Mouse (Mus musculus): Measurements from ENCODE around the gene Deaf1. TPM values are rescaled to one million over a fixed set of nuclear protein-coding genes. Genes with fewer than 3 reads are reported as not detected.

Deaf1 gene
- polyA plus RNA-seq, 1 experiment from 2014 or later = 200 TPM

- H3K9ac ChIP-seq (replicated peaks) = peak overlapping the region; percentile 64; the same call in 1 of the 2 replicates
- no peak for ATAC-seq (ENCODE audit: low FRiP score)
- peak overlapping the region; percentile 52 for H3K4me3 ChIP-seq (replicated peaks)
- no peak overlapping the region for H3K27ac ChIP-seq (replicated peaks)
- 32% methylated on average over 15 of the region's 15 CpGs for WGBS
- peaks cover 59% of the 10 kb centered on the region for H3K27me3 ChIP-seq (replicated peaks)
- H3K36me3 ChIP-seq = peaks cover 10% of the 10 kb centered on the region; the same call in 1 of the 2 replicates
- peaks cover 31% of the 10 kb centered on the region for H3K4me1 ChIP-seq
- H3K9me3 ChIP-seq (replicated peaks) = no peaks in the 10 kb centered on the region
- H3K4me2 ChIP-seq = peak overlapping the region; percentile 99
Observed at GRCm38 (mm10) chr7:141292583-141293388, 34.7 kb downstream of the Deaf1 start.

DNA sequence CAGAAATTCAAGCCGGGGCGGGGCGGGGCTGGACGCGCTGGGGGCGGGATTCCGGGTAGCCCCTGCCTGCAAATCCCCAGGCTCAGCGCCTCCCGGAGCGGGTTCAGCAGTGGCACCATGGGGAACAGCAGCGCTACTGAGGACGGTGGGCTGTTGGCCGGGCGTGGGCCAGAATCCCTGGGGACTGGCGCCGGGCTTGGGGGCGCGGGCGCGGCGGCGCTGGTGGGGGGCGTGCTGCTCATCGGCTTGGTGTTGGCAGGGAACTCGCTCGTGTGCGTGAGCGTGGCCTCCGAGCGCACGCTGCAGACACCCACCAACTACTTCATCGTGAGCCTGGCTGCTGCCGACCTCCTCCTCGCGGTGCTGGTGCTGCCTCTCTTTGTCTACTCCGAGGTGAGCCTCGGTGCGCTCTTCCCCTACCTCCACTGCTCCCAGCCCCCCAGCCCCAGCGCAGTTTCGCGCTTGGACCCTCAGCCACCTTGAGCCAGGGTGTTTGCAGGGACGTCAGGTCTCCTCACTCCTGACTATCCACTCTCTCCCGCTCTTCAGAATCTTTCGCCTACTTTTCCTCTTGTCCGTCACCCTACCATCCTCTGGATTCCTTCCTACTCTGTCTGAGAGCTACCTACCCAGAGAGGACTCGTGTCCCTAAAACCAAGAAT is 35.4 kb downstream of the Deaf1 start, which contains the start of gene Drd4:
Drd4 (plus strand) TSS at position 86 of the 662 bp plus-strand sequence.
- Histone ChIP-seq H3K4me1 (peaks cover 31% of the 10 kb centered on the region), H3K27ac (replicated peaks) (no peak within 1 kb of the TSS), H3K9ac (replicated peaks) (peak within 1 kb of the TSS; percentile 64), H3K27me3 (replicated peaks) (peaks cover 59% of the 10 kb centered on the region), H3K4me2 (peak within 1 kb of the TSS; percentile 99), H3K4me3 (replicated peaks) (peak within 1 kb of the TSS; percentile 52), H3K9me3 (replicated peaks) (no peaks in the 10 kb centered on the region), H3K36me3 (0 out of 2 replicates have a peak, but pooled peaks cover 3% of the 10 kb centered on the region)
- peak; percentile 36; the same call in 1 of the 2 replicates for ATAC-seq (ENCODE audit: low FRiP score)
- WGBS = 2% methylated on average over 43 of the region's 46 CpGs

DNA sequence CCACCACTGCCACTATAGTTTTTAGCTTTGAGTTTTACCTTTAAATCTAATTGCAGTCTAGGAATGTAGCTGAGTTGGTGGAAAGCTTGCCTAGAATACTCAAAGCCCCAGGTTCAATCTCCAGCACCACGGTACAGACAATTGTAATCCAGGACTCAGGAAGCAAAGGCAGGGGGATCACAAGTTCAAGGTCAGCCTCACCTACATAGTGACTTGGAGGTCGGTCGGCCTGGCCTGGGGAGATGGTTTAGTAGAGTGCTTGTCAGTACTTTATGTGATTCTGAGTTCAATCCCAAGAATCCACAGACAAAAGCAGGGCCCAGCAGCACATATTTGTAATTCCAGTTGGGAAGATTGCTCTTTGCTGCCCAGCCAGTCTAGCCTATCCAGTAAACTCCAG is 39.4 kb downstream of the Deaf1 start:
- Histone ChIP-seq H3K36me3 (no peaks in the 10 kb centered on the region), H3K27me3 (replicated peaks) (peaks cover 31% of the 10 kb centered on the region), H3K27ac (replicated peaks) (no peak overlapping the region), H3K4me2 (no peak overlapping the region), H3K4me3 (replicated peaks) (no peak overlapping the region), H3K4me1 (peaks cover 15% of the 10 kb centered on the region), H3K9ac (replicated peaks) (no peak overlapping the region), H3K9me3 (replicated peaks) (no peaks in the 10 kb centered on the region)
- ATAC-seq (ENCODE audit: low FRiP score) = no peak
- 96% methylated on average over 3 of the region's 3 CpGs for WGBS

- Histone ChIP-seq H3K4me2 (no peak overlapping the region), H3K36me3 (no peaks in the 10 kb centered on the region), H3K9ac (replicated peaks) (no peak overlapping the region), H3K27me3 (replicated peaks) (peaks cover 11% of the 10 kb centered on the region), H3K9me3 (replicated peaks) (no peaks in the 10 kb centered on the region), H3K4me1 (peaks cover 12% of the 10 kb centered on the region), H3K4me3 (replicated peaks) (no peak overlapping the region), H3K27ac (replicated peaks) (no peak overlapping the region)
- ATAC-seq (ENCODE audit: low FRiP score) = no peak
- 86% methylated on average over 4 of the region's 4 CpGs for WGBS
Observed at GRCm38 (mm10) chr7:141282756-141283155, 44.7 kb downstream of the Deaf1 start.

GRCm38 (mm10) chr7:141281442-141281841 is 46.0 kb downstream of the Deaf1 start:
- 47% methylated on average over 6 of the region's 6 CpGs for WGBS

GRCm38 (mm10) chr7:141278766-141279590 is 48.5 kb downstream of the Deaf1 start, which contains the start of gene Sct:
TSS of gene Sct (minus strand) at chr7:141279133.
- ATAC-seq (ENCODE audit: low FRiP score) = peak; percentile 62
- Histone ChIP-seq H3K4me1 (peaks cover 12% of the 10 kb centered on the region), H3K27ac (replicated peaks) (no peak within 1 kb of the TSS), H3K36me3 (no peaks in the 10 kb centered on the region), H3K27me3 (replicated peaks) (peaks cover 12% of the 10 kb centered on the region), H3K4me2 (peak within 1 kb of the TSS; percentile 98), H3K9ac (replicated peaks) (peak within 1 kb of the TSS; percentile 57), H3K9me3 (replicated peaks) (no peaks in the 10 kb centered on the region), H3K4me3 (replicated peaks) (peak within 1 kb of the TSS; percentile 50)
- WGBS = 2% methylated on average over 46 of the region's 46 CpGs

More at GRCm38 (mm10) chr7:141281442-141281841, 46.0 kb downstream of the Deaf1 start:
- H3K9me3 ChIP-seq (replicated peaks) = no peaks in the 10 kb centered on the region
- no peaks in the 10 kb centered on the region for H3K36me3 ChIP-seq
- H3K27ac ChIP-seq (replicated peaks) = no peak overlapping the region
- H3K4me3 ChIP-seq (replicated peaks) = no peak overlapping the region
- peaks cover 12% of the 10 kb centered on the region for H3K27me3 ChIP-seq (replicated peaks)
- peaks cover 12% of the 10 kb centered on the region for H3K4me1 ChIP-seq
- no peak overlapping the region for H3K4me2 ChIP-seq
- H3K9ac ChIP-seq (replicated peaks) = no peak overlapping the region
- no peak for ATAC-seq (ENCODE audit: low FRiP score)

DNA sequence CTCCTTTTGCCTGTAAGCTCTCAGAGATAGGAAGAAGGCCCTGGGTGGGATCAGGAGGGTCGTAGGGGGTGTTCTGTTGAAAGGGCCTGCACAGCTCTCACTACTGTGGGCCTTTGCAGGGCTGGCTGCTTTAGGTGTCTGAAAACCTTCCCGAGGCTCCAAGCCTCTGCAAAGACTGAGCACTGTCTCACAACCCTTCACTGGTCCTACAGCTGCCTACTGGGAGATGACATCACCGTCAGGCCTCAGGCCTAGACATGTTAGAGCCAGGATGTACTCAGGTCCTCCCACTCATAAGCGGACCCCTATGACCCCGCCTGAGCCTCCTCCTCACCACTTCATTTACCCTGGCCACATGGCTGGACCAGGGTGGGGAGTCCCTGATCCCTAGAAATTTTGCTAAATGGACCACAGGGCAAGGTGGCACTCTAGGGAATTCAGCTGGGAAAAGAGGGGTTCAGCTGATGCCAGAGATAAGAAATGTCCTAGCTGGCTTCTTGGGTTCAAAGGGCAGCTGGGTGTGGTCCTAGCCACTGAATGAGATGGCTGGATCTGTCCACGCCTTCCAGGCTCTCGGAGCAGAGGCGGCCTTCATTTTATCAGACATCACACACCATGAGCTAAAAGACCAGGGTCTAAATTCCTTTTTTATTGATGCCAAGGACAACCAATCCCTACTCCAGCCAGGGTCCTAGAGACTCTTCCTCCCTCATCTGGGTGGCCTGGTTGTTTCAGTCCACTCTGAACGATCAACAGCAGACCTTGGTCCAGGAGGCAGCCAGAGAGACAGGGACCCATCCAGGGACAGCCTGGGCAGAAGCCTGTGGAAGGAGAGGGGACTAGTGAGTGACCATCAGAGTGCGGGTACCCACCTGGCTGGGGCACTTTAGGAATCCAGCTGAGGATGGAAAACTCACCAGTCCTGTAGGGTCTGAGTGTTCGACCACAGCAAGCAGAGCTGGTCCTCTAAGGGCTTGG is 49.5 kb downstream of the Deaf1 start:
- Histone ChIP-seq H3K4me3 (replicated peaks) (peak overlapping the region; percentile 50; the same call in 1 of the 2 replicates), H3K4me1 (peaks cover 12% of the 10 kb centered on the region), H3K9me3 (replicated peaks) (no peaks in the 10 kb centered on the region), H3K4me2 (peak overlapping the region; percentile 98), H3K9ac (replicated peaks) (no peak overlapping the region), H3K27me3 (replicated peaks) (peaks cover 12% of the 10 kb centered on the region), H3K36me3 (no peaks in the 10 kb centered on the region), H3K27ac (replicated peaks) (no peak overlapping the region)
- 84% methylated on average over 11 of the region's 11 CpGs for WGBS
- no peak for ATAC-seq (ENCODE audit: low FRiP score)

- peaks cover 12% of the 10 kb centered on the region for H3K4me1 ChIP-seq
- H3K9me3 ChIP-seq (replicated peaks) = no peaks in the 10 kb centered on the region
- H3K9ac ChIP-seq (replicated peaks) = no peak within 1 kb of the TSS
- H3K4me3 ChIP-seq (replicated peaks) = no peak within 1 kb of the TSS
- no peaks in the 10 kb centered on the region for H3K36me3 ChIP-seq
- ATAC-seq (ENCODE audit: low FRiP score) = no peak
- 30% methylated on average over 11 of the region's 11 CpGs for WGBS
- H3K27me3 ChIP-seq (replicated peaks) = peaks cover 12% of the 10 kb centered on the region
- H3K27ac ChIP-seq (replicated peaks) = no peak within 1 kb of the TSS
- no peak within 1 kb of the TSS for H3K4me2 ChIP-seq
Observed at GRCm38 (mm10) chr7:141276546-141276945, 50.9 kb downstream of the Deaf1 start, which contains the start of gene Cdhr5. TSS of gene Cdhr5 (minus strand) at chr7:141276786.

DNA sequence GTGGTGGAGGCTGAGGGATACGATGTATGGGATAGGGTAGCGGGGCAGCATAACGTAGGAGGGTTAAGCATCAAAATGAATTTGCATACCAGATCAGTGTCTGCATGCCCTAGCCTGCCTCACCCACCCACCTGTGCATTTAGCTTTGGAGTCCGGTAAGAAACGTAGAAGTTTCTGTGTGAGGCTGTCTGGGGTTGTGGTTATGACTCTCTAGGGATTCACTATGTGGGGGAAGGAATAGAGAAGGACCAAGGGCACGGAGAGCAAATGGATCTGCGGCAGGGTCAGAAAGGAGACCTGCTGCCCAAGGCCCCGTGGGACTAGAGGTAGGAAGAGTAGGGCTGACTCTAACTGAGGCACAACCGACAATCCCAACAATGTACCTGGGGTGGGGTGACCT is 52.1 kb downstream of the Deaf1 start:
- ATAC-seq (ENCODE audit: low FRiP score) = no peak
- 83% methylated on average over 9 of the region's 9 CpGs for WGBS

GRCm38 (mm10) chr7:141270631-141271030 is 56.9 kb downstream of the Deaf1 start:
- Histone ChIP-seq H3K4me1 (peaks cover 10% of the 10 kb centered on the region), H3K4me3 (replicated peaks) (no peak overlapping the region), H3K27me3 (replicated peaks) (no peaks in the 10 kb centered on the region), H3K9me3 (replicated peaks) (no peaks in the 10 kb centered on the region), H3K9ac (replicated peaks) (no peak overlapping the region), H3K27ac (replicated peaks) (no peak overlapping the region), H3K4me2 (no peak overlapping the region), H3K36me3 (no peaks in the 10 kb centered on the region)
- 85% methylated on average over 3 of the region's 3 CpGs for WGBS
- no peak for ATAC-seq (ENCODE audit: low FRiP score)

More for the DNA sequence above, 52.1 kb downstream of the Deaf1 start:
- H3K27me3 ChIP-seq (replicated peaks) = peaks cover 9% of the 10 kb centered on the region
- H3K4me1 ChIP-seq = peaks cover 12% of the 10 kb centered on the region
- H3K9ac ChIP-seq (replicated peaks) = no peak overlapping the region
- H3K4me3 ChIP-seq (replicated peaks) = no peak overlapping the region
- no peak overlapping the region for H3K27ac ChIP-seq (replicated peaks)
- no peak overlapping the region for H3K4me2 ChIP-seq
- H3K36me3 ChIP-seq = no peaks in the 10 kb centered on the region
- H3K9me3 ChIP-seq (replicated peaks) = no peaks in the 10 kb centered on the region

All from neural tube, embryonic 15.5 days (tissue).